Mouse (Mus musculus) heart, adult 10 weeks (tissue): ENCODE results near the gene Brk1. TPM values are rescaled to one million over a fixed set of nuclear protein-coding genes. Genes with fewer than 3 reads are reported as not detected.

Experiments used
- polyA plus RNA-seq: library from polyadenylated mRNA; stranded (reverse); fragments of 350-450 nt; fragmentation: Illumina TruSeq; extraction: RNeasy Lipid Tissue Mini Kit (QIAGEN cat#74804); gene quantifications from one replicate; pipeline ENCODE4 v1.2.3, GENCODE M21; 2014; ENCODE audit warnings: low read depth, low replicate concordance

Brk1 gene
- 102 TPM for polyA plus RNA-seq

DNA sequence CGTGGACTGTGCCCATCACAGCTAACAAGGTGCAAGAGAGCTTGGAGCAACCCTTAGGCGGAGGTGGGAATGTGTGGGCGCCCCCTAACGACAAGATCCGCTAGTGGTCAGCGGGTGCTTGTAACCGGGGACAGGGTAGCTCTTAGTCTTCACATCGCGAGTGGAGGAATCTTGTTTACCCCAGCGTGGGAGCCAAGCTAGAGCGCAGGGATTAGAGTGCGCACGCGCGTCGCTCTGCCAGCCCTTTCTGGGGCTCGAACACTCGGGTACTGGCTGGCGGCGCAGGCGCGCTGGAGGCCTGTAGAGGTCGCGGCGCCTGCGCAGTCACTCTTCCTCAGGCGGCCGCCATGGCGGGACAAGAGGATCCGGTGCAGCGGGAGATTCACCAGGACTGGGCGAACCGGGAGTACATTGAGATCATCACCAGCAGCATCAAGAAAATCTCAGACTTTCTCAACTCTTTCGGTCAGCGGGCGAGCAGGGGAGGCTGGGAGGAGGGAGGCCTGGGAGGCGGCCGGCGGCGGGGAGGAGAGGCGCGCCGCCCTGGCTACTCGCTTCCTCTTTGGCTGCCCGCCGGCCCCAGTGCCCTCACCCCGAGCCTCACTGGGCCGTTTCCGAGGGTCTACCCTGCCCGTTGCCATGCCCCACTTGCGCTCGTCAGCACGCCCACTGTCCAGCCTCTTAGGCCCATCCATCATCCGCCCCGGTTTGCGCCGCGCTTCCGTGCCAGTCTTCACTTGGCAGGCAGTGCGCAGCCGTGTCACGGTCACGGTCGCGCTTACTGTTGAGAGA, at the start of gene Brk1:
Gene Brk1 (plus strand): TSS at position 341 of the 792 bp plus-strand sequence.

DNA sequence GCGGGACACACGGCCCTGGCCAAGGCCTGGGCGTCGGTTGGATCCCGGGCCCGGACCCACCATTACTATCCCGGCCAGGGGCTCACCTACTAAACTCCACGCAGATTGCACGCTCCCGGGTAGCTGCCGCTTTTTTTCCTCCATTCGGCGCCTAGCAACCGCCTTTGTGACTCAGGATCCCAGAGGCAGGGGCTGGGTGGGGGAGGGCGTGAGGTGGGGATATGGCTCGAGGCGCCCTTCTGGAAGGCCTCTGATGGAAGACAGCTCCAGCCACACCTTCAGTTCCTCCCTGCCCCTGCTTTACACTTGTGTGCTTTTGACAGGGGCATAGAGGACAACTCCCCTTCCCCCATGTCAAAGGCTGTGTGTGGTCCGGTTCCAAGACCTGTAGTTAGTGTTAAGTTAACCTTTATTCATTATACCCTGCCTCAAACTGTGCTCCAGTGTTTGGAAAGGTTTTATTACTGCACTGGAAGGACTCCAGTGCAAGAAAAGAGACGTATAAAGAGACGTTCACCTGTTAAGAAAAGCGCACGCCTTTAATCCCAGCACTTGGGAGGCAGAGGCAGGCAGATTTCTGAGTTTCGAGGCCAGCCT, 3.9 kb upstream of the Brk1 start, which contains the start of gene Fancd2os:
Gene Fancd2os (minus strand): TSS at position 173 of the 597 bp plus-strand sequence.

DNA sequence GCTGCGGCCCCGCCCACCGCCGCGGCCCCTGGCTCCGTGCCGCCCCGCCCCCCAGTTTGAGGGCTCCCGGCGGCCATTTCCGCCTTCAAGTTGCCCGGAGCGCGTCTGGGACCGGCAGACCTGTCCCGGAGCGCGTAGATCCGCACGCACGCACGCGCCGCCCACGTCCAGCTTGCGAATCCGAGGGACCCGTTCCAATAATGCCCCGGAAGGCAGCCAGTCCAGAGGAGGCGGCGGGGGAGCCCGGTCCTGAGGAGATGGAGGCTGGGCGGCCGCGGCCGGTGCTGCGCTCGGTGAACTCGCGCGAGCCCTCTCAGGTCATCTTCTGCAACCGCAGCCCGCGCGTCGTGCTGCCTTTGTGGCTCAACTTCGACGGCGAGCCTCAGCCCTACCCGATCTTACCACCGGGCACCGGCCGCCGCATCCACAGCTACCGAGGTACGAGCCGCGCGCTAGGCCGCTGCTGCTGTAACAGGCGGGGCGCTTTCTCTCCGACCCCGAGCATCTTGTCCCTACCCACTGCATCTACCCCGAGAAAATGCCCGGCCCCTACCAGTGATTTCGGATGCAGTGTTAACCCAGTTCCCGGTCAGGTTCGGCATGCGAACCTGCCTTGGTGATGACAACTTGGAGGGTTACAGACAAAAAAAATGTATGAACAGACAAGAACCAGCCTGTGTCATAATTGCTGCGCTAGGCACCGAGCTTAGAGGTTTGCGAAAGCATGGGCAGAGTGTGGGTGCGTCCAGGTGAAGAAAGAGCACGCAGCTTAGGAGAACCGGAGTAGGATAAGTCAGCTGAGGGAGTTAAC, 19.6 kb downstream of the Brk1 start, which contains the start of gene Vhl:
Gene Vhl (plus strand): TSS at position 19 of the 811 bp plus-strand sequence.

DNA sequence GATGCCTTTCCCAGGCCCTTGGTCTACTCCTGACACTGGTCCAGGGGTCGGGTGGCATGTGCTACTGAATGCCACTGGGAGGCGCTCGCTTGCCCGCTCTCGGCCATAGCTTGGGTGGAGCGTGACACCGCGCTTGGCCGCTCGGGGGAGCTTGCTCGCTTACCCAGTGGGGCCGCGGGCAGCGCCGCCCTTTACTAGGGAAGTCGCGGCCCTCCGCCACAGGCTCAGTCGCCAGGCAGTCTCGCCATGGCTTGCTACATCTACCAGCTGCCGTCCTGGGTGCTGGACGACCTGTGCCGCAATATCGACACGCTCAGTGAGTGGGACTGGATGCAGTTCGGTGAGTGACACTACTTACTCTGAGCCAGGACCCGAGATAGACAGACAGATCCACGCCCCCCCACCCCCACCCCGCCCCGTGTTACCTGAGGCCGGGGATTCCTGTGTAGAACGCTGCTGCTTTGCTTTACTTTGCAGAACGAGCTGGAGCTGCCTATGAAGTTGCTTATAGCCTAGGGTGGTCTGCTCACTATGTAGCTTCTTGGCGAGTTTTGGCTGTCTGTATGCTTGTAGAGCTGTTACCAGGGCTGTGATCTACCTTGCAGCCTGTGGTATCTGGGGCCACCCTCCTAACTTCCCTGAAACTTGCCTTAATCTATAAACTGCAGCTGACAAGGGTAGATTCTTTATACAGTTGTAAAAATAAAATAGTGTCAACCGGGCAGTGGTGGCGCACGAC, 33.9 kb downstream of the Brk1 start, which contains the start of gene Irak2:
Gene Irak2 (plus strand): TSS at position 166 of the 739 bp plus-strand sequence.

Other genes with a start within 250 kb of the Brk1 start
- gene Tada3, start 226.9 kb upstream of the Brk1 start, polyA plus RNA-seq, result 20.5 TPM
- gene Arpc4, start 226.7 kb upstream of the Brk1 start, polyA plus RNA-seq, result 57.4 TPM
- gene Ttll3, start 215.5 kb upstream of the Brk1 start, polyA plus RNA-seq, result 2.0 TPM
- 8.7 TPM for gene Rpusd3, start 185.4 kb upstream of the Brk1 start, polyA plus RNA-seq
- 18.2 TPM for gene Cidec, start 169.0 kb upstream of the Brk1 start, polyA plus RNA-seq
- gene Jagn1, start 162.2 kb upstream of the Brk1 start, polyA plus RNA-seq, result 31.3 TPM
- 1.0 TPM for gene Il17re, start 146.3 kb upstream of the Brk1 start, polyA plus RNA-seq
- 9.2 TPM for gene Il17rc, start 133.3 kb upstream of the Brk1 start, polyA plus RNA-seq
- 37.7 TPM for gene Creld1, start 121.5 kb upstream of the Brk1 start, polyA plus RNA-seq
- not detected for gene Prrt3, start 102.8 kb upstream of the Brk1 start, polyA plus RNA-seq
- 70.3 TPM for gene Emc3, start 73.1 kb upstream of the Brk1 start, polyA plus RNA-seq
- gene Fancd2, start 73.1 kb upstream of the Brk1 start, polyA plus RNA-seq, result 0.08 TPM
- not detected for gene Fancd2os, start 4.1 kb upstream of the Brk1 start, polyA plus RNA-seq
- gene Vhl, start 19.2 kb downstream of the Brk1 start, polyA plus RNA-seq, result 9.6 TPM
- 9.3 TPM for gene Irak2, start 33.7 kb downstream of the Brk1 start, polyA plus RNA-seq
- 41.5 TPM for gene Tatdn2, start 92.3 kb downstream of the Brk1 start, polyA plus RNA-seq
- gene Ghrl, start 115.1 kb downstream of the Brk1 start, polyA plus RNA-seq, result 0.84 TPM
- 93.8 TPM for gene Sec13, start 136.0 kb downstream of the Brk1 start, polyA plus RNA-seq